Mouse (Mus musculus) gastrocnemius, postnatal 14 days (tissue): Measurements from ENCODE around the gene Gm9999. TPM values are rescaled to one million over a fixed set of nuclear protein-coding genes. Genes with fewer than 3 reads are reported as not detected.
"Not testable (repeated sequence)": the region's sequence is repeated elsewhere in the genome, so short reads cannot be mapped to it uniquely, and the experiment has no call there.

Experiments used
- DNase-seq: peaks from one replicate; pipeline ENCODE4 v3.0.0; 2021; ENCODE audit warnings: mixed read lengths
- intact Hi-C: fragments of 180-260 bp; cut with DNase I; formaldehyde crosslinking; loops from one replicate; pipeline ENCODE4 v1.15.1; 2025; ENCODE audit warnings: low total_unique reads
- total RNA-seq, 2 experiments: library from RNA; stranded (reverse); gene quantifications; 2 replicates each; pipeline ENCODE4 v1.2.3; 2021

The Gm9999 gene
- total RNA-seq, 2 experiments from 2014 or later = not detected

DNA sequence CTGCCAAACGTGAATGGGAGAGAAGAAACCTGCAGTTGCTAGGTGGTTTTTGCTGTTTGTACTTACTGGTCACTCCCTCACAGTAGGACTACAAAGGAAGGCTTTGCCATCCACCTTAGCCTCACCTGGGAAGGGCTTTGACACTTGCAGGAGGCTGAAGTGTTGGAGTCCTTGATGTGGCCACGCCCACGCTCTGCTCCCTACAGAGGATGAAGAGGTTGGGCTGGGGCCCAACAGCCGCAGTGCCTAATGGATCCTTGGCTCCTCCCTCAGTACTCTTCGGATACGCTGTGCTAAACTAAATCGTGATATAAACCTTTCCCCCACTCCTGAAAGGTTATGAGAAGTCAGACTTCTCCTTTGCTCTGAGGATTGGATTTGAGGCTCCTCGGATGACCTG is 37.6 kb downstream of the Gm9999 start:
- no peak for DNase-seq
- intact Hi-C loops = no loop called here

DNA sequence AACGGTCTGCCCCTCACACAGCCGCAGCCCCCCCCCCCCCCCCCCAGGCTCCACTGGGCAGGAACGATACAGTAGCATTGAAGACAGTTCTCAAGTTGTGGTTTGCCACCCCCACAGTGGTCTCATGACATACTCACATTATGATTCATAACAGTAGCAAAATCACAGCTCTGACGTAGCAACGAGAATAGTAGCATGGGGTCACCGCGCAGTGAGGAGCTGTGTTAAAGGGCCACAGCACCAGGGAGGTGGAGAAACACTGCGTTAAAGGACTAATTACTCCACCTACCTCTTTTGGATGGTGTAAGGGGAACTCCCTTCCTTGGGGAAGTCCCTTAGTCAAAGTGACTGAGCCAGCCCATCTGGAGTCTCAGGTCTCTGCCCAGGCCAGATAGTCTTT is 39.1 kb downstream of the Gm9999 start:
- intact Hi-C loops = loop anchor here (2.0 kb wide), 1 partner anchor 60 kb away; no protein-coding TSS in a partner anchor
- no peak for DNase-seq

GRCm38 (mm10) chr7:47023530-47023929 is 40.1 kb downstream of the Gm9999 start:
- intact Hi-C loops = loop anchor here (2.0 kb wide), 1 partner anchor 59 kb away; no protein-coding TSS in a partner anchor
- DNase-seq = peak; percentile 79

GRCm38 (mm10) chr7:47024454-47024853 is 41.1 kb downstream of the Gm9999 start:
- intact Hi-C loops = loop anchor here (2.0 kb wide), 1 partner anchor 124 kb away; no protein-coding TSS in a partner anchor
- DNase-seq = no peak

DNA sequence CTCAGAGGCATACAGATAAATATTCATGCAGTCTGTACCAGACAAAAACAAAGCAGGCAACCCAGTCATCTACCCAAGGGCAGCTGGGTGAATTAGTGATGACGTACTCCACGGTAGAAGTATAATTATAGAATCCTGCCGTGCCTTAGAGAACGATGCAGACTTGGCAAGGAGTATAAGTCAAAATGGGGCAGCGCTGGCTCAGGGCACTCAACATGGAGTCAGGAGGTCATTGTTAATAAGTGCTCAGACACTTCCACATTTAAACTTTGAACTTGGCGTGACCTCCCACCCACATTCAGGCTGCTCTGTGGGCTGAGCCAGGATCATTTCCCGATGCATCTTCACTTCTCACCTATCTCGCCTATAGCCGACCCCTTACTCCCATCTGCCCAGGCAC is 42.0 kb downstream of the Gm9999 start:
- intact Hi-C loops = loop anchor here (2.0 kb wide), 1 partner anchor 123 kb away; no protein-coding TSS in a partner anchor

DNA sequence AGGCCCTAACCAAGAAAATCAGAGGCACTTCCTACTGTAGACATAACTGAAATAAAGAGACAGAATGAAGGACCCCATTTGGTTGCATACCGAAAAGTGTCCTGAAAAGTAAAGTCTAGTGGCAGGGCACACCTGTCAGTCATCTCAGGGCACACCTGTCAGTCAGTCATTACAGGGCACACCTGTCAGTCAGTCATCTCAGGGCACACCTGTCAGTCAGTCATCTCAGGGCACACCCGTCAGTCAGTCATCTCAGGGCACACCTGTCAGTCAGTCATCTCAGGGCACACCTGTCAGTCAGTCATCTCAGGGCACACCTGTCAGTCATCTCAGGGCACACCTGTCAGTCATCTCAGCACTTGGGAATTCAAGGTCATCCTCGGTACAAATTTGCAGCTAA is 43.5 kb downstream of the Gm9999 start:
- intact Hi-C loops, DNase-seq: not testable (repeated sequence)

More for the DNA sequence above, 42.0 kb downstream of the Gm9999 start:
- DNase-seq = no peak

- intact Hi-C loops = no loop called here
- DNase-seq = no peak
Observed at GRCm38 (mm10) chr7:47027520-47027919, 44.1 kb downstream of the Gm9999 start.

DNA sequence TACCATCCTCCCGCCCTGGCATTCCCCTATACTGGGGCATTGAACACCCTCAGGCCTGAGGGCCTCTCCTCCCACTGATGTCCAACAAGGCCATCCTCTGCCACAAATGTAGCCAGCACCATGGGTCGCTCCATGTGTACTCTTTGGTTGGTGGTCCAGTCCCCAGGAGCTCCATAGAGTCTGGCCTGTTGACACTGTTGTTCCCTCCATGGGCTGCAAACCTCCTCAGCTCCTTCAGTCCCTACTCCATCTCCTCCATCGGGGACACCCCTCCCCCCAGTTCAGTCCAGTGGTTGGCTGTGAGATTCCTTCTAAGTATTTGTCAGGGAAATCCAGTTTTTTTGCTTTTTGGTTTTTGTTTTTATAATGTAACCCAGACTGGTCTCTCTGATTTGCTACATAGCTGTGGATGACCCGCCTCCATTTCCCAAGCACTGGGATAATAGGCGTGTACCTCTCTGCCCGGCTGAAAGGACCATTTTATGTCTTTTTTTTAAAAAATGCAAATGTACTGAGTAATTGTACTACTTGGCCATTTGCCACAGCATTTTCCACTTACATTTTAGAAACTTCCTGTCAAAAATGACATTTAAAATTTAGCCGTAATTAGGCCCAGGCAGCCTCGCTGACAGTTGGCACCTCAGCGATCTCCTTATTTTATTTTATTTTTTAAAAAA is 47.3 kb downstream of the Gm9999 start:
- DNase-seq = no peak
- intact Hi-C loops = no loop called here

DNA sequence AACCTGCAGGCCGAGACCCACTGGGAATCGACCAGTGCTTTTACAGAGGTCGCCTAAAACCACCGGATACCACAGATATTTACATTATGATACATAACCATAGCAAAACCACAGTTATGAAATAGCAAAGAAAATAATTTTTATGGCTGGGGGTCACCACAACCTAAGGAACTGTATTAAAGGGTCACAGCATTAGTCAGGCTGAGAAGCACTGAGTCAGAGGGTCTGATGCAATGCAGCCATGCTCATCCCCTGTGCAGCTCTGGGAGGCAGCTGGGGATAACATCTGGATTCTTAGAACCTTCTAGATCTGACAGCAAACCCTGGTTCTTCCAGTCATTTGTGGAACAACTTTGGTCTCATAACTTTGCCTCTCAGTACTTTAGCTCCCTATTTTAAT is 48.0 kb downstream of the Gm9999 start:
- intact Hi-C loops = no loop called here

GRCm38 (mm10) chr7:47034785-47035384 is 51.5 kb downstream of the Gm9999 start:
- intact Hi-C loops = no loop called here
- DNase-seq = no peak

More for the DNA sequence above, 48.0 kb downstream of the Gm9999 start:
- DNase-seq = no peak

DNA sequence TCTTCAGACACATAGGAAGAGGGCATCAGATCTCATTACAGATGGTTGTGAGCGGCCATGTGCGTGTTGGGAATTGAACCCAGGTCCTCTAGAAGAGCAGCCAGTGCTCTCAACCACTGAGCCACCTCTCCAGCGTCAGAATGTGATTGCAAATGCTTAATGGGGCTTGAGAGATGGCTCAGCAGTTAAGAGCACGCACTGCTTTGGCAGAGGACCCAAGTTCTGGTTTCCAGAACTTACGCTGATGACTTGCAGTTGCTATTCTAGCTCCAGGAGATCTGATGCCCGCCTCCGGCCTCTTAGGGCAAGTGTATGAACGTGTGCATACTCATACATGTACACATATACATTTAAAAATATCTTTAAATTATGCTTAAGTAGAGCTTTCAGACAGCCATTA is 52.0 kb downstream of the Gm9999 start:
- DNase-seq = no peak
- intact Hi-C loops = no loop called here

Other genes starting within 250 kb of the Gm9999 start
- gene Saa1, start 240.6 kb upstream of the Gm9999 start, total RNA-seq = under 1 TPM in 1 of 2 experiments, not detected in 1; 0.40 TPM
- under 1 TPM in 1 of 2 experiments, not detected in 1; 0.35 TPM for gene Saa2, start 231.8 kb upstream of the Gm9999 start, total RNA-seq
- gene Hps5, start 187.5 kb upstream of the Gm9999 start, total RNA-seq = 10 to 100 TPM; 10.5 to 11.9 TPM
- 10 to 100 TPM; 14.5 to 16.8 TPM for gene Gtf2h1, start 187.5 kb upstream of the Gm9999 start, total RNA-seq
- gene Ldha, start 142.1 kb upstream of the Gm9999 start, total RNA-seq = 1,000 to 10,000 TPM; 2,600 to 2,686 TPM
- not detected for gene Ldhc, start 122.4 kb upstream of the Gm9999 start, total RNA-seq
- gene Tsg101, start 63.6 kb upstream of the Gm9999 start, total RNA-seq = 10 to 100 TPM; 43.4 to 49.2 TPM
- gene Uevld, start 25.1 kb upstream of the Gm9999 start, total RNA-seq = 10 to 100 TPM; 10.2 TPM
- 1 to 10 TPM; 6.0 to 7.2 TPM for gene Spty2d1, start 24.8 kb downstream of the Gm9999 start, total RNA-seq
- gene Tmem86a, start 67.0 kb downstream of the Gm9999 start, total RNA-seq = 1 to 10 TPM; 7.2 to 8.1 TPM
- not detected for gene Ptpn5, start 150.1 kb downstream of the Gm9999 start, total RNA-seq
- not detected for gene Mrgpra6, start 221.3 kb downstream of the Gm9999 start, total RNA-seq